Mouse (Mus musculus): ENCODE data around the gene Prpf4b.

GRCm38 (mm10) chr13:34873801-34874681 lies 1.1 kb upstream of the Prpf4b start:
- TF ChIP-seq CTCF (IDR thresholded peaks at IDR 0.05; ENCODE audit: borderline replicate concordance, extremely low read depth, insufficient read depth, insufficient read length): no peak
- peak; percentile 70; the same call in 1 of the 2 replicates for TF ChIP-seq POLR2A (IDR thresholded peaks at IDR 0.05; ENCODE audit: borderline replicate concordance, extremely low read depth, insufficient read depth, insufficient read length, poor library complexity, severe bottlenecking)

Data from brain, embryonic 14.5 days (tissue).